Mouse (Mus musculus): Measurements from ENCODE around the gene Serpina12. TPM values are rescaled to one million over a fixed set of nuclear protein-coding genes. Genes with fewer than 3 reads are reported as not detected.

Gene Serpina12
- polyA plus RNA-seq, 1 experiment from 2014 or later: not detected

GRCm38 (mm10) chr12:104004689-104005088 lies 39.6 kb downstream of the Serpina12 start:
- no peak for DNase-seq (ENCODE audit: low spot score)
- WGBS: 76% methylated on average over 5 of the region's 5 CpGs
- Histone ChIP-seq H3K27me3 (ENCODE audit: control insufficient read depth, insufficient read depth, low read length) (no peaks in the 10 kb centered on the region), H3K9ac (replicated peaks; ENCODE audit: low read length) (no peak overlapping the region), H3K4me2 (ENCODE audit: low read depth, low read length) (no peak overlapping the region), H3K9me3 (replicated peaks; ENCODE audit: control insufficient read depth, low read length) (0 out of 2 replicates have a peak, but pooled peaks cover 3% of the 10 kb centered on the region), H3K36me3 (replicated peaks; ENCODE audit: control insufficient read depth, insufficient read depth, low read depth, low read length) (no peaks in the 10 kb centered on the region), H3K4me3 (ENCODE audit: low read depth, low read length) (no peak overlapping the region), H3K27ac (replicated peaks; ENCODE audit: low read depth, low read length) (no peak overlapping the region), H3K4me1 (ENCODE audit: control insufficient read depth, insufficient read depth, low read length) (no peaks in the 10 kb centered on the region)
- no peak for ATAC-seq (replicated peaks; ENCODE audit: insufficient number of reproducible peaks, low FRiP score, low TSS enrichment, low read depth)

GRCm38 (mm10) chr12:104003238-104003612 lies 41.0 kb downstream of the Serpina12 start:
- H3K36me3 ChIP-seq (replicated peaks; ENCODE audit: control insufficient read depth, insufficient read depth, low read depth, low read length): no peaks in the 10 kb centered on the region
- H3K4me1 ChIP-seq (ENCODE audit: control insufficient read depth, insufficient read depth, low read length): no peaks in the 10 kb centered on the region
- no peak overlapping the region for H3K9ac ChIP-seq (replicated peaks; ENCODE audit: low read length)
- 0 out of 2 replicates have a peak, but pooled peaks cover 3% of the 10 kb centered on the region for H3K9me3 ChIP-seq (replicated peaks; ENCODE audit: control insufficient read depth, low read length)
- no peak for ATAC-seq (replicated peaks; ENCODE audit: insufficient number of reproducible peaks, low FRiP score, low TSS enrichment, low read depth)
- 75% methylated on average over 4 of the region's 4 CpGs for WGBS
- H3K27ac ChIP-seq (replicated peaks; ENCODE audit: low read depth, low read length): no peak overlapping the region
- no peak overlapping the region for H3K4me2 ChIP-seq (ENCODE audit: low read depth, low read length)
- H3K4me3 ChIP-seq (ENCODE audit: low read depth, low read length): no peak overlapping the region
- H3K27me3 ChIP-seq (ENCODE audit: control insufficient read depth, insufficient read depth, low read length): no peaks in the 10 kb centered on the region
- no peak for DNase-seq (ENCODE audit: low spot score)

GRCm38 (mm10) chr12:104002569-104003237 lies 41.5 kb downstream of the Serpina12 start:
- DNase-seq (ENCODE audit: low spot score): no peak
- WGBS: 88% methylated on average over 10 of the region's 10 CpGs
- Histone ChIP-seq H3K9ac (replicated peaks; ENCODE audit: low read length) (no peak overlapping the region), H3K4me3 (ENCODE audit: low read depth, low read length) (no peak overlapping the region), H3K4me2 (ENCODE audit: low read depth, low read length) (no peak overlapping the region), H3K27ac (replicated peaks; ENCODE audit: low read depth, low read length) (no peak overlapping the region), H3K36me3 (replicated peaks; ENCODE audit: control insufficient read depth, insufficient read depth, low read depth, low read length) (no peaks in the 10 kb centered on the region), H3K9me3 (replicated peaks; ENCODE audit: control insufficient read depth, low read length) (0 out of 2 replicates have a peak, but pooled peaks cover 3% of the 10 kb centered on the region), H3K27me3 (ENCODE audit: control insufficient read depth, insufficient read depth, low read length) (no peaks in the 10 kb centered on the region), H3K4me1 (ENCODE audit: control insufficient read depth, insufficient read depth, low read length) (no peaks in the 10 kb centered on the region)
- no peak for ATAC-seq (replicated peaks; ENCODE audit: insufficient number of reproducible peaks, low FRiP score, low TSS enrichment, low read depth)

- H3K27ac ChIP-seq (replicated peaks; ENCODE audit: low read depth, low read length): no peak overlapping the region
- no peaks in the 10 kb centered on the region for H3K27me3 ChIP-seq (ENCODE audit: control insufficient read depth, insufficient read depth, low read length)
- H3K4me2 ChIP-seq (ENCODE audit: low read depth, low read length): no peak overlapping the region
- no peaks in the 10 kb centered on the region for H3K4me1 ChIP-seq (ENCODE audit: control insufficient read depth, insufficient read depth, low read length)
- DNase-seq (ENCODE audit: low spot score) (no peak), ATAC-seq (replicated peaks; ENCODE audit: insufficient number of reproducible peaks, low FRiP score, low TSS enrichment, low read depth) (no peak)
- H3K9me3 ChIP-seq (replicated peaks; ENCODE audit: control insufficient read depth, low read length): 0 out of 2 replicates have a peak, but pooled peaks cover 3% of the 10 kb centered on the region
- H3K4me3 ChIP-seq (ENCODE audit: low read depth, low read length): no peak overlapping the region
- H3K36me3 ChIP-seq (replicated peaks; ENCODE audit: control insufficient read depth, insufficient read depth, low read depth, low read length): no peaks in the 10 kb centered on the region
- 90% methylated on average over 3 of the region's 3 CpGs for WGBS
- H3K9ac ChIP-seq (replicated peaks; ENCODE audit: low read length): no peak overlapping the region
These were observed 43.6 kb downstream of the Serpina12 start for GRCm38 (mm10) chr12:104000594-104000993.

- WGBS: 87% methylated on average over 8 of the region's 8 CpGs
- no peak overlapping the region for H3K27ac ChIP-seq (replicated peaks; ENCODE audit: low read depth, low read length)
- ATAC-seq (replicated peaks; ENCODE audit: insufficient number of reproducible peaks, low FRiP score, low TSS enrichment, low read depth): no peak
These were observed 44.6 kb downstream of the Serpina12 start for GRCm38 (mm10) chr12:103999611-104000010.

GRCm38 (mm10) chr12:103996513-103996912 lies 47.7 kb downstream of the Serpina12 start:
- H3K9ac ChIP-seq (replicated peaks; ENCODE audit: low read length): no peak overlapping the region
- no peaks in the 10 kb centered on the region for H3K9me3 ChIP-seq (replicated peaks; ENCODE audit: control insufficient read depth, low read length)
- ATAC-seq (replicated peaks; ENCODE audit: insufficient number of reproducible peaks, low FRiP score, low TSS enrichment, low read depth) (no peak), DNase-seq (ENCODE audit: low spot score) (no peak)
- no peak overlapping the region for H3K4me2 ChIP-seq (ENCODE audit: low read depth, low read length)
- no peak overlapping the region for H3K27ac ChIP-seq (replicated peaks; ENCODE audit: low read depth, low read length)
- H3K36me3 ChIP-seq (replicated peaks; ENCODE audit: control insufficient read depth, insufficient read depth, low read depth, low read length): no peaks in the 10 kb centered on the region
- H3K27me3 ChIP-seq (ENCODE audit: control insufficient read depth, insufficient read depth, low read length): no peaks in the 10 kb centered on the region
- H3K4me3 ChIP-seq (ENCODE audit: low read depth, low read length): no peak overlapping the region
- 78% methylated on average over 2 of the region's 2 CpGs for WGBS
- H3K4me1 ChIP-seq (ENCODE audit: control insufficient read depth, insufficient read depth, low read length): no peaks in the 10 kb centered on the region

More at GRCm38 (mm10) chr12:103999611-104000010, 44.6 kb downstream of the Serpina12 start:
- Histone ChIP-seq H3K9me3 (replicated peaks; ENCODE audit: control insufficient read depth, low read length) (0 out of 2 replicates have a peak, but pooled peaks cover 3% of the 10 kb centered on the region), H3K4me1 (ENCODE audit: control insufficient read depth, insufficient read depth, low read length) (no peaks in the 10 kb centered on the region), H3K9ac (replicated peaks; ENCODE audit: low read length) (no peak overlapping the region), H3K27me3 (ENCODE audit: control insufficient read depth, insufficient read depth, low read length) (no peaks in the 10 kb centered on the region), H3K4me2 (ENCODE audit: low read depth, low read length) (no peak overlapping the region), H3K36me3 (replicated peaks; ENCODE audit: control insufficient read depth, insufficient read depth, low read depth, low read length) (no peaks in the 10 kb centered on the region), H3K4me3 (ENCODE audit: low read depth, low read length) (no peak overlapping the region)
- no peak for DNase-seq (ENCODE audit: low spot score)

GRCm38 (mm10) chr12:103995292-103996072 lies 48.8 kb downstream of the Serpina12 start:
- no peaks in the 10 kb centered on the region for H3K27me3 ChIP-seq (ENCODE audit: control insufficient read depth, insufficient read depth, low read length)
- H3K9me3 ChIP-seq (replicated peaks; ENCODE audit: control insufficient read depth, low read length): no peaks in the 10 kb centered on the region
- H3K4me3 ChIP-seq (ENCODE audit: low read depth, low read length): no peak overlapping the region
- H3K4me2 ChIP-seq (ENCODE audit: low read depth, low read length): no peak overlapping the region
- WGBS: 42% methylated on average over 5 of the region's 5 CpGs
- no peak overlapping the region for H3K9ac ChIP-seq (replicated peaks; ENCODE audit: low read length)
- H3K36me3 ChIP-seq (replicated peaks; ENCODE audit: control insufficient read depth, insufficient read depth, low read depth, low read length): no peaks in the 10 kb centered on the region
- DNase-seq (ENCODE audit: low spot score) (peak; percentile 75), ATAC-seq (replicated peaks; ENCODE audit: insufficient number of reproducible peaks, low FRiP score, low TSS enrichment, low read depth) (peak; percentile 42; the same call in 1 of the 2 replicates)
- no peak overlapping the region for H3K27ac ChIP-seq (replicated peaks; ENCODE audit: low read depth, low read length)
- no peaks in the 10 kb centered on the region for H3K4me1 ChIP-seq (ENCODE audit: control insufficient read depth, insufficient read depth, low read length)

GRCm38 (mm10) chr12:103992945-103993344 lies 51.3 kb downstream of the Serpina12 start:
- WGBS: 73% methylated on average over 7 of the region's 7 CpGs

More at GRCm38 (mm10) chr12:103992945-103993344, 51.3 kb downstream of the Serpina12 start:
- Histone ChIP-seq H3K4me2 (ENCODE audit: low read depth, low read length) (no peak overlapping the region), H3K9me3 (replicated peaks; ENCODE audit: control insufficient read depth, low read length) (no peaks in the 10 kb centered on the region), H3K4me3 (ENCODE audit: low read depth, low read length) (no peak overlapping the region), H3K27me3 (ENCODE audit: control insufficient read depth, insufficient read depth, low read length) (no peaks in the 10 kb centered on the region), H3K9ac (replicated peaks; ENCODE audit: low read length) (no peak overlapping the region), H3K36me3 (replicated peaks; ENCODE audit: control insufficient read depth, insufficient read depth, low read depth, low read length) (no peaks in the 10 kb centered on the region), H3K27ac (replicated peaks; ENCODE audit: low read depth, low read length) (no peak overlapping the region), H3K4me1 (ENCODE audit: control insufficient read depth, insufficient read depth, low read length) (no peaks in the 10 kb centered on the region)
- ATAC-seq (replicated peaks; ENCODE audit: insufficient number of reproducible peaks, low FRiP score, low TSS enrichment, low read depth): no peak
- no peak for DNase-seq (ENCODE audit: low spot score)
